ENCODE assay signal across 9 mouse cellular contexts in the genomic region with DNA sequence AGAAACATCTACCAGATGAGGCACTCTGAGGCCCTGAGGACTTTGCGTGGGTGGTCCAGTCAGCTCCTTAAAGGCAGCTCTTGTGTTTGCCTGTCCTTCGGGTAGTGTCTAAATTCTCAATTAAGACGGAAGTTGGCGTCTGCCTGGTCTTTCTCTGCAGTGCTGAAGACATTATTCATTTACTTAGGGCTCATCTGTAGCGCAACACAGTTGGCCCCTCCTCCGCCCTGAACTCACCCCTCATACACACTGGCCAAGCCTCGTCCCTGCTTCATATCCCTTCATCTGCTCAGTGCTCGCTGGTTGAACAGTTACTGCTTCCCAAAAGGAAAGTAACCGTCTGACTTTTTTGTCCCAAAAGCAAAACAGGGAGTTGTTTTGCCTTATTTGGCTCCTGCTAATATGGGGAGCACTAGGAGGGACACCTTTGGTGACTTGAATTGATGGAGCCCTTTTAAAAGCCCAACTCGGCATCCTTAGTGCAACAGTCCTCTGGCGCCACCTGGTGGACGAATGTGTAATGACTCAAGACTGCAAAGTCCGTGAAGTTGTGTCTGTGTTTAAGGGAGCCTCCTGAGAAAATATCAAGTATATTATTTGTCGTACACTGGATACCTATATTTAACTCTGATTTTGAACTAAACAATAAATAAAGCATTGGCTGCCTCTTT. TPM values are rescaled to one million over a fixed set of nuclear protein-coding genes. Genes with fewer than 3 reads are reported as not detected.
A peak's percentile ranks its signal among the peaks of the same experiment; 100 is the strongest.
DNase-seq lines count a peak whose midpoint lies in the region.
"Had no signal": no experiment of that assay in that cellular context is flagged by ENCODE, and none has a peak within 500 bp of the region (broad histone marks: within the 10 kb centered on the region; RNA-seq: fewer than 3 reads in every experiment).

No protein-coding gene starts in this region.

- peak; percentile 78 for DNase-seq in CD4-positive helper T cell, adult 2 months (ENCODE audit: low read depth, low spot score)
- peak; percentile 69 for DNase-seq in adrenal gland, adult 2 months
- peak; percentile 91 for DNase-seq in embryo, embryonic 10.5 days (ENCODE audit: low spot score)
- DNase-seq in gastrocnemius, postnatal 4 days (ENCODE audit: low spot score in 2 of 2): peak; percentile 64 to 79
- peak; percentile 91 for DNase-seq in kidney, postnatal 10 days
- peak; percentile 67 to 72 for DNase-seq in lung, adult 18-20 months
- DNase-seq in ovary, adult 18-20 months (ENCODE audit: low spot score): peak; percentile 19
- peak; percentile 64 for DNase-seq in testis, postnatal 14 days (ENCODE audit: low spot score)

RNA-seq across cellular contexts. Expression of a gene that starts 27.3 kb away (rescaled TPM):
- total RNA-seq in adrenal gland, adult 2 months (2021): 1 to 10 TPM; 3.0 to 4.6 TPM
- 8.0 and 10.5 TPM in 2 replicates for polyA plus RNA-seq in adrenal gland, adult 2 months (2012; rRNA removed)
- total RNA-seq in gastrocnemius, postnatal 4 days (2021): 1 to 10 TPM; 2.4 to 3.7 TPM

RNA-seq across cellular contexts. Expression of a gene that starts 29.1 kb away (rescaled TPM):
- total RNA-seq in adrenal gland, adult 2 months (2021): 10 to 100 TPM; 82.4 to 93.0 TPM
- polyA plus RNA-seq in adrenal gland, adult 2 months (2012; rRNA removed): 114 and 137 TPM in 2 replicates
- 10 to 100 TPM; 28.4 to 30.6 TPM for total RNA-seq in gastrocnemius, postnatal 4 days (2021)

RNA-seq across cellular contexts. Expression of a gene that starts 51.4 kb away (rescaled TPM):
- total RNA-seq in adrenal gland, adult 2 months (2021): 10 to 100 TPM in 1 of 2 experiments, 1 to 10 TPM in 1; 5.4 to 11.7 TPM
- not detected in 2 replicates for polyA plus RNA-seq in adrenal gland, adult 2 months (2012; rRNA removed)
- 1 to 10 TPM; 1.3 to 2.0 TPM for total RNA-seq in gastrocnemius, postnatal 4 days (2021)
- polyA plus RNA-seq: heart, embryonic 14.5 days had no signal

Comparison
In these comparisons a context has a peak if more than half of its experiments do, and no peak if none do; other contexts are left out.
1. Peak in every context shown above with its lines: DNase-seq.
2. DNase-seq: peak in every context shown above with its lines; median percentile 91 in embryo, embryonic 10.5 days; 91 in kidney, postnatal 10 days; 78 in CD4-positive helper T cell, adult 2 months; 72 in gastrocnemius, postnatal 4 days; 70 in lung, adult 18-20 months; 69 in adrenal gland, adult 2 months; 64 in testis, postnatal 14 days; 19 in ovary, adult 18-20 months.